ENCODE assay signal across 9 mouse cellular contexts in genomic region chr5:123094238-123094991, GRCm38 (mm10). TPM values are rescaled to one million over a fixed set of nuclear protein-coding genes. Genes with fewer than 3 reads are reported as not detected.
DNase-seq lines count a peak whose midpoint lies in the region; ATAC-seq and TF ChIP-seq lines count a peak whose summit lies in the region.
"Had no signal": no experiment of that assay in that cellular context is flagged by ENCODE, and none has a peak within 500 bp of the region (broad histone marks: within the 10 kb centered on the region; RNA-seq: fewer than 3 reads in every experiment).

No protein-coding gene starts in this region.

- no peaks in the 10 kb centered on the region for H3K27me3 ChIP-seq in midbrain, postnatal 0 days (ENCODE audit: insufficient read depth, low read length)
- H3K27me3 ChIP-seq in midbrain, embryonic 16.5 days (ENCODE audit: control insufficient read depth, insufficient read depth, low read depth, low read length): no peaks in the 10 kb centered on the region
- no peaks in the 10 kb centered on the region for H3K27me3 ChIP-seq in stomach, embryonic 16.5 days (ENCODE audit: control insufficient read depth, insufficient read depth, low read length)

- ATAC-seq in midbrain, postnatal 0 days (ENCODE audit: low FRiP score): no peak
- no peak for ATAC-seq in midbrain, embryonic 16.5 days
- 0 out of 2 replicates have a peak, but pooled peaks have one; percentile 41 for ATAC-seq in stomach, embryonic 16.5 days (ENCODE audit: insufficient read depth, low FRiP score)

- H3K27ac ChIP-seq in midbrain, postnatal 0 days (ENCODE audit: low read depth, low read length): no peak overlapping the region
- no peak overlapping the region for H3K27ac ChIP-seq in midbrain, embryonic 16.5 days (ENCODE audit: low read length)
- no peak overlapping the region for H3K27ac ChIP-seq in stomach, embryonic 16.5 days (ENCODE audit: low read length)

- H3K36me3 ChIP-seq in midbrain, postnatal 0 days (ENCODE audit: insufficient read depth, low read length): peaks cover 3% of the 10 kb centered on the region; the same call in 1 of the 2 replicates
- peaks cover 2% of the 10 kb centered on the region for H3K36me3 ChIP-seq in midbrain, embryonic 16.5 days (ENCODE audit: control insufficient read depth, insufficient read depth, low read length)
- H3K36me3 ChIP-seq in stomach, embryonic 16.5 days (ENCODE audit: control insufficient read depth, insufficient read depth, low read length): no peaks in the 10 kb centered on the region

- intact Hi-C loops in left cerebral cortex, postnatal 14 days (cut with DNase I): no loop called here

- no peak for TF ChIP-seq CTCF in midbrain, postnatal 0 days (IDR thresholded peaks at IDR 0.05)
- no peak for TF ChIP-seq CTCF in lung, adult 2 months (IDR thresholded peaks at IDR 0.05; ENCODE audit: insufficient read depth, low read length)

- H3K9ac ChIP-seq in midbrain, postnatal 0 days (replicated peaks; ENCODE audit: low read length, poor library complexity, severe bottlenecking): no peak overlapping the region
- no peak overlapping the region for H3K9ac ChIP-seq in midbrain, embryonic 16.5 days (ENCODE audit: low read depth, low read length)
- no peak overlapping the region for H3K9ac ChIP-seq in stomach, embryonic 16.5 days (ENCODE audit: low read length)

- H3K4me3 ChIP-seq in midbrain, postnatal 0 days (ENCODE audit: low read depth, low read length): no peak overlapping the region
- H3K4me3 ChIP-seq in midbrain, embryonic 16.5 days (ENCODE audit: low read depth, low read length): no peak overlapping the region
- H3K4me3 ChIP-seq in stomach, embryonic 16.5 days (replicated peaks; ENCODE audit: low read length): no peak overlapping the region
- no peak overlapping the region for H3K4me3 ChIP-seq in lung, adult 2 months (replicated peaks; ENCODE audit: extremely low read depth, low read depth, low read length)

- no peaks in the 10 kb centered on the region for H3K9me3 ChIP-seq in midbrain, postnatal 0 days (ENCODE audit: low read length)
- no peaks in the 10 kb centered on the region for H3K9me3 ChIP-seq in midbrain, embryonic 16.5 days (replicated peaks; ENCODE audit: control insufficient read depth, low read length, poor library complexity, severe bottlenecking)
- H3K9me3 ChIP-seq in stomach, embryonic 16.5 days (replicated peaks; ENCODE audit: control insufficient read depth, low read length): no peaks in the 10 kb centered on the region

- no peak overlapping the region for H3K4me2 ChIP-seq in midbrain, postnatal 0 days (ENCODE audit: low read depth, low read length, poor library complexity, severe bottlenecking)
- H3K4me2 ChIP-seq in midbrain, embryonic 16.5 days (ENCODE audit: low read length): no peak overlapping the region
- H3K4me2 ChIP-seq in stomach, embryonic 16.5 days (ENCODE audit: low read depth, low read length): no peak overlapping the region

- 84% methylated on average over 25 of the region's 25 CpGs for WGBS in midbrain, postnatal 0 days
- 88% methylated on average over 25 of the region's 25 CpGs for WGBS in midbrain, embryonic 16.5 days
- 76% methylated on average over 25 of the region's 25 CpGs for WGBS in stomach, embryonic 16.5 days
- 65% methylated on average over 25 of the region's 25 CpGs for WGBS in lung, adult 2 months

- DNase-seq in adrenal gland, postnatal 14 days: peak; percentile 53
- no peak for DNase-seq in adrenal gland, postnatal 25 days
- DNase-seq in midbrain, postnatal 0 days (ENCODE audit: low spot score): peak; percentile 66
- DNase-seq in kidney, postnatal 36 days: peak; percentile 70 to 72
- DNase-seq in left cerebral cortex, postnatal 14 days (ENCODE audit: low spot score in 2 of 2): no peak
- no peak for DNase-seq in lung, adult 2 months
- DNase-seq: gastrocnemius, postnatal 14 days had no signal

- no peaks in the 10 kb centered on the region for H3K4me1 ChIP-seq in midbrain, postnatal 0 days (ENCODE audit: insufficient read depth, low read length)
- no peaks in the 10 kb centered on the region for H3K4me1 ChIP-seq in midbrain, embryonic 16.5 days (ENCODE audit: control insufficient read depth, insufficient read depth, low read length)
- peaks cover 3% of the 10 kb centered on the region; the same call in 1 of the 2 replicates for H3K4me1 ChIP-seq in stomach, embryonic 16.5 days (ENCODE audit: control insufficient read depth, insufficient read depth, low read length)
- H3K4me1 ChIP-seq in lung, adult 2 months (ENCODE audit: control insufficient read depth, insufficient read depth, low read length): no peaks in the 10 kb centered on the region

- no peak for TF ChIP-seq POLR2A in lung, adult 2 months (IDR thresholded peaks at IDR 0.05; ENCODE audit: borderline replicate concordance, extremely low read depth, low read depth, low read length)

RNA-seq across cellular contexts. Expression of gene Tmem120b, which starts 26.2 kb away (rescaled TPM):
- total RNA-seq in adrenal gland, postnatal 14 days (2021): 17.7 and 19.2 TPM in 2 replicates
- 15.0 and 20.3 TPM in 2 replicates for total RNA-seq in adrenal gland, postnatal 25 days (2021)
- total RNA-seq in midbrain, postnatal 0 days (2014; rRNA removed): 13.3 and 16.2 TPM in 2 replicates
- polyA plus RNA-seq in midbrain, postnatal 0 days (2015; fragmentation: Nextera tagmentation; extraction: Ambion mirVana): 17.1 and 19.7 TPM in 2 replicates
- 16.9 and 18.7 TPM in 2 replicates for polyA plus RNA-seq in midbrain, embryonic 16.5 days (2015; fragmentation: Nextera tagmentation; extraction: Ambion mirVana)
- polyA plus RNA-seq in stomach, embryonic 16.5 days (2015; fragmentation: Nextera tagmentation; extraction: Ambion mirVana): 13.7 and 15.3 TPM in 2 replicates
- 10 to 100 TPM; 15.8 to 18.8 TPM for total RNA-seq in left cerebral cortex, postnatal 14 days (2021)
- polyA plus RNA-seq in lung, adult 2 months (2012; rRNA removed): 10.4 and 12.1 TPM in 2 replicates

RNA-seq across cellular contexts. Expression of gene Rhof, which starts 38.1 kb away (rescaled TPM):
- 0.89 and 4.2 TPM in 2 replicates for total RNA-seq in adrenal gland, postnatal 14 days (2021)
- total RNA-seq in adrenal gland, postnatal 25 days (2021): 1.1 and 1.6 TPM in 2 replicates
- total RNA-seq in midbrain, postnatal 0 days (2014; rRNA removed): 37.2 and 47.8 TPM in 2 replicates
- polyA plus RNA-seq in midbrain, postnatal 0 days (2015; fragmentation: Nextera tagmentation; extraction: Ambion mirVana): 41.7 and 45.3 TPM in 2 replicates
- polyA plus RNA-seq in midbrain, embryonic 16.5 days (2015; fragmentation: Nextera tagmentation; extraction: Ambion mirVana): 13.9 and 21.4 TPM in 2 replicates
- polyA plus RNA-seq in stomach, embryonic 16.5 days (2015; fragmentation: Nextera tagmentation; extraction: Ambion mirVana): 2.6 and 3.7 TPM in 2 replicates
- 10 to 100 TPM; 54.3 to 56.3 TPM for total RNA-seq in left cerebral cortex, postnatal 14 days (2021)
- 10.0 and 10.8 TPM in 2 replicates for polyA plus RNA-seq in lung, adult 2 months (2012; rRNA removed)

RNA-seq across cellular contexts. Expression of gene Setd1b, which starts 47.6 kb away (rescaled TPM):
- 25.5 and 29.7 TPM in 2 replicates for total RNA-seq in adrenal gland, postnatal 14 days (2021)
- total RNA-seq in adrenal gland, postnatal 25 days (2021): 34.7 and 41.6 TPM in 2 replicates
- total RNA-seq in midbrain, postnatal 0 days (2014; rRNA removed): 5.3 and 5.9 TPM in 2 replicates
- 7.2 and 8.8 TPM in 2 replicates for polyA plus RNA-seq in midbrain, postnatal 0 days (2015; fragmentation: Nextera tagmentation; extraction: Ambion mirVana)
- polyA plus RNA-seq in midbrain, embryonic 16.5 days (2015; fragmentation: Nextera tagmentation; extraction: Ambion mirVana): 10.0 and 11.8 TPM in 2 replicates
- 6.7 and 7.7 TPM in 2 replicates for polyA plus RNA-seq in stomach, embryonic 16.5 days (2015; fragmentation: Nextera tagmentation; extraction: Ambion mirVana)
- 10 to 100 TPM; 31.3 to 31.4 TPM for total RNA-seq in left cerebral cortex, postnatal 14 days (2021)
- 12.9 and 15.2 TPM in 2 replicates for polyA plus RNA-seq in lung, adult 2 months (2012; rRNA removed)

RNA-seq across cellular contexts. Expression of gene Morn3, which starts 47.6 kb away (rescaled TPM):
- not detected in 2 replicates for total RNA-seq in adrenal gland, postnatal 14 days (2021)
- not detected in 2 replicates for total RNA-seq in adrenal gland, postnatal 25 days (2021)
- total RNA-seq in midbrain, postnatal 0 days (2014; rRNA removed): not detected in 2 replicates
- polyA plus RNA-seq in midbrain, postnatal 0 days (2015; fragmentation: Nextera tagmentation; extraction: Ambion mirVana): 1.1 and 1.3 TPM in 2 replicates
- 0.62 and 1.7 TPM in 2 replicates for polyA plus RNA-seq in midbrain, embryonic 16.5 days (2015; fragmentation: Nextera tagmentation; extraction: Ambion mirVana)
- 1.0 TPM in 1 of 2 replicates, not detected in the other for polyA plus RNA-seq in stomach, embryonic 16.5 days (2015; fragmentation: Nextera tagmentation; extraction: Ambion mirVana)
- not detected for total RNA-seq in left cerebral cortex, postnatal 14 days (2021)
- polyA plus RNA-seq in lung, adult 2 months (2012; rRNA removed): 0.77 and 2.9 TPM in 2 replicates
- total RNA-seq: gastrocnemius, postnatal 14 days had no signal

Comparison
In these comparisons a context has a peak if more than half of its experiments do, and no peak if none do; other contexts are left out.
1. DNase-seq: peak in adrenal gland, postnatal 14 days (single experiment), midbrain, postnatal 0 days (single experiment) and kidney, postnatal 36 days (2 of 2); none in adrenal gland, postnatal 25 days (single experiment), left cerebral cortex, postnatal 14 days (0 of 2) and lung, adult 2 months (single experiment).